Mouse (Mus musculus) left cerebral cortex, postnatal 4 days (tissue): ENCODE data around the gene Limch1. TPM values are rescaled to one million over a fixed set of nuclear protein-coding genes. Genes with fewer than 3 reads are reported as not detected.

Experiments used
- DNase-seq: peaks from one replicate; pipeline ENCODE4 v3.0.0-alpha.2; 2022
- intact Hi-C: fragments of 180-260 bp; cut with DNase I; formaldehyde crosslinking; loops from one replicate; pipeline ENCODE4 v1.15.1; 2025
- microRNA-seq: library from miRNA; unstranded; fragments of <30 nt; microRNA quantifications from one replicate; pipeline ENCODE4 v1.2.0, GENCODE M21; 2022
- total RNA-seq, 2 experiments: library from RNA; stranded (reverse); gene quantifications; 2 replicates each; pipeline ENCODE4 v1.2.3; 2021

The Limch1 gene
- total RNA-seq, 2 experiments from 2014 or later, result 203 to 223 TPM

- intact Hi-C loops, result loop anchor here (5.0 kb wide), 1 partner anchor 136 kb away; no protein-coding TSS in a partner anchor
- DNase-seq, result no peak
Observed at GRCm38 (mm10) chr5:67096378-67096771, 350.7 kb downstream of the Limch1 start.

- DNase-seq, result no peak
- intact Hi-C loops, result loop anchor here (5.0 kb wide), 1 partner anchor 135 kb away; no protein-coding TSS in a partner anchor
Observed at GRCm38 (mm10) chr5:67097106-67098050, 351.8 kb downstream of the Limch1 start.

- no peak for DNase-seq
- intact Hi-C loops, result loop anchor here (5.0 kb wide), 1 partner anchor 134 kb away; no protein-coding TSS in a partner anchor
Observed at GRCm38 (mm10) chr5:67098051-67098732, 352.6 kb downstream of the Limch1 start.

GRCm38 (mm10) chr5:67098733-67099323 lies 353.2 kb downstream of the Limch1 start, which contains the start of gene Phox2b:
Gene Phox2b (minus strand): TSS chr5:67099301.
- DNase-seq, result no peak
- intact Hi-C loops, result loop anchor here (5.0 kb wide), 1 partner anchor 133 kb away; no protein-coding TSS in a partner anchor

GRCm38 (mm10) chr5:67099393-67100271 lies 354.0 kb downstream of the Limch1 start:
- DNase-seq, result no peak
- intact Hi-C loops, result loop anchor here (5.0 kb wide), 1 partner anchor 133 kb away; no protein-coding TSS in a partner anchor

- intact Hi-C loops, result no loop called here
- no peak for DNase-seq
Observed at GRCm38 (mm10) chr5:67100564-67101394, 355.2 kb downstream of the Limch1 start.

- DNase-seq, result no peak
- intact Hi-C loops, result no loop called here
Observed at GRCm38 (mm10) chr5:67101395-67101760, 355.8 kb downstream of the Limch1 start.

- intact Hi-C loops, result no loop called here
- DNase-seq, result peak; percentile 74
Observed at GRCm38 (mm10) chr5:67101793-67102600, 356.4 kb downstream of the Limch1 start.

- intact Hi-C loops, result no loop called here
- no peak for DNase-seq
Observed at GRCm38 (mm10) chr5:67103016-67103415, 357.4 kb downstream of the Limch1 start.

GRCm38 (mm10) chr5:67106261-67106660 lies 360.6 kb downstream of the Limch1 start:
- intact Hi-C loops, result no loop called here
- DNase-seq, result no peak

Small RNAs within 50 kb of the gene (microRNA-seq; reads per million reads assigned to microRNA genes)
- gene Gm23841, result not detected

Other genes with a start within 250 kb of the Limch1 start
- 100 to 1,000 TPM in 1 of 2 experiments, 10 to 100 TPM in 1; 96.4 to 104 TPM for gene Apbb2, start 127.0 kb upstream of the Limch1 start, total RNA-seq
- gene Uchl1, start 69.7 kb upstream of the Limch1 start, total RNA-seq, result 1,000 to 10,000 TPM; 1,371 to 1,423 TPM